Mouse (Mus musculus): ENCODE measurements around the gene Polr2l.

DNA sequence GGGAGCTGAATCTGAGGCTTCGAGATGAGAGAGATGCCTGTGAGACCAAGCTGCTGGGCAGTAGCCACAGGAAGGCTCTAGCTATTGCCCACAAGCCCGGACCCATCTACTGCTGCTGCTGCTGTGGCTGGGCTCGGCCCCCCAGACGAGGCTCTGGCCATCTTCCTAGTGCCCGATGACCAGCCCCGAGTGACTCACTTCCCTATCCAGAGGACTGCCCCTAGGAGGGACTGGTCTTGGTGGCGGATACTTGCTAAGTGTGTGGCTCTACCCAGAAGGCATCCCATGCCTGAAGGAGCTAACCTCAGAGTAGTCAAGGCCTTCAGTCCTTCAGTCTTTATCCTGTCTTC lies 8.9 kb downstream of the Polr2l start:
- TF ChIP-seq CTCF (IDR thresholded peaks at IDR 0.05; ENCODE audit: low read depth, low read length) (no peak), EP300 (IDR thresholded peaks at IDR 0.05; ENCODE audit: insufficient read depth, low read depth, low read length) (no peak)

Data from ES-Bruce4 (cell line).